Mouse (Mus musculus): ENCODE measurements around the gene Zmynd8. TPM values are rescaled to one million over a fixed set of nuclear protein-coding genes. Genes with fewer than 3 reads are reported as not detected.

The Zmynd8 gene
- polyA plus RNA-seq, 1 experiment from 2014 or later = 82.2 TPM

DNA sequence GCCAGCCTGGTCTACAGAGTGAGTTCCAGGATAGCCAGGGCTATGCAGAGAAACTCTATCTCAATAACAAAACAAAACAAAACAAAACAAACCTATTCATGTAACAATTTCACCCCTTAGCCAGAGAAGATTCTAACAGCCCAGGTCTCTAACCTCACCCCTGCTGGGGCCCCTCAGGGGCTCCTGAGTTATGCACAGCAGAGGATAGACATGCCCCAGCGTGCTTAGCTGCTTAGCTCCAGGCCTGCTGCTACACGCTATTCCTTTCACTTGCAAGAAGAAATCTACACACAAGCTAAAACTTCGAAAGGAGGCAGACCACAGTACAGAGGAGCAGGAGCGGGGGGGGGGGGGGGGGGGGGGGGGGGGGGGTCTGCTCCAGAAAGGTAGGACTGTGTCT is 4.3 kb downstream of the Zmynd8 start:
- ATAC-seq (ENCODE audit: low FRiP score) = no peak
- H3K36me3 ChIP-seq = no peaks in the 10 kb centered on the region
- no peak overlapping the region for H3K27ac ChIP-seq
- no peak overlapping the region for H3K4me2 ChIP-seq
- no peak overlapping the region for H3K4me3 ChIP-seq
- no peak overlapping the region for H3K9ac ChIP-seq
- H3K4me1 ChIP-seq (replicated peaks) = peaks cover 16% of the 10 kb centered on the region
- no peaks in the 10 kb centered on the region for H3K9me3 ChIP-seq
- WGBS = 58% methylated on average over 4 of the region's 4 CpGs
- H3K27me3 ChIP-seq = no peaks in the 10 kb centered on the region

DNA sequence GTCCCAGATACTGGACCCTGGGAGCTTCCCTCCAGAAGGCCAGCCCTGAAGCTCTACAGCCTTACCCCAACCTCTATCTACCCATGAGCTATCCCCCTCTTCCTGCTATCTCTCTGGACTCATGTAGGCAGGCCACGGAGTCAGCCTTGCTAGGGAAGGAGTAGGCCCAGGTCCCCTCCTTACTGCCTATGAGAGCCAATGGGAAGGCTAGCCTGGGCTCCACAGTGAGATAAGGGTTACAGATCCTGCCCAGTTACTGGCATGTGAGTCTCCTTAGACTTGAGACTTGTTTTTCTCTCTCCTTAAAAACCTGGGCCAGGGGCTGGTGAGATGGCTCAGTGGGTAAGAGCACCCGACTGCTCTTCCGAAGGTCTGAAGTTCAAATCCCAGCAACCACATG is 5.6 kb downstream of the Zmynd8 start:
- ATAC-seq (ENCODE audit: low FRiP score) = no peak
- no peak overlapping the region for H3K9ac ChIP-seq
- WGBS = 93% methylated on average over 3 of the region's 3 CpGs
- H3K4me2 ChIP-seq = no peak overlapping the region
- H3K4me3 ChIP-seq = no peak overlapping the region
- no peaks in the 10 kb centered on the region for H3K36me3 ChIP-seq
- H3K27ac ChIP-seq = no peak overlapping the region
- no peaks in the 10 kb centered on the region for H3K27me3 ChIP-seq
- peaks cover 21% of the 10 kb centered on the region for H3K4me1 ChIP-seq (replicated peaks)
- H3K9me3 ChIP-seq = no peaks in the 10 kb centered on the region

DNA sequence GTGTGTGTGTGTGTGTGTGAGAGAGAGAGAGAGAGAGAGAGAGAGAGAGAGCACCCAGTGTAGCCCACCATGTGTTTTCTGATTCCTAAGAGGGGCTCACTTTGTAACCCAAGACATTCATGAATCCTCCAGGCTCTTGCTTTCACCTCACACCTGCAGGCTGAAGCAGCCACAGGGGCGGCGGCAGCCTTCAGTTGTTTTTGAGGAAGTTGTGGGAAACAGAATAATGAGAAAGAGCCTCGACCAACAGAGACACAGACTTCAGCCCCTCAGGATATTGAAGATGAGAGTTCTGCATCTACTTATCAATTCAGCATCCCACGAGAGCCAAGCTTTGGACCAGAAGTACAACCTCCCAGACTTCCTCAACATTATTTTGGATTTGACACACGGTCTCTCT is 6.2 kb downstream of the Zmynd8 start:
- H3K9ac ChIP-seq = no peak overlapping the region
- no peak overlapping the region for H3K4me2 ChIP-seq
- ATAC-seq (ENCODE audit: low FRiP score) = no peak
- H3K4me3 ChIP-seq = no peak overlapping the region
- no peaks in the 10 kb centered on the region for H3K36me3 ChIP-seq
- 85% methylated on average over 5 of the region's 5 CpGs for WGBS
- H3K9me3 ChIP-seq = no peaks in the 10 kb centered on the region
- no peak overlapping the region for H3K27ac ChIP-seq
- H3K27me3 ChIP-seq = no peaks in the 10 kb centered on the region
- peaks cover 28% of the 10 kb centered on the region for H3K4me1 ChIP-seq (replicated peaks)

DNA sequence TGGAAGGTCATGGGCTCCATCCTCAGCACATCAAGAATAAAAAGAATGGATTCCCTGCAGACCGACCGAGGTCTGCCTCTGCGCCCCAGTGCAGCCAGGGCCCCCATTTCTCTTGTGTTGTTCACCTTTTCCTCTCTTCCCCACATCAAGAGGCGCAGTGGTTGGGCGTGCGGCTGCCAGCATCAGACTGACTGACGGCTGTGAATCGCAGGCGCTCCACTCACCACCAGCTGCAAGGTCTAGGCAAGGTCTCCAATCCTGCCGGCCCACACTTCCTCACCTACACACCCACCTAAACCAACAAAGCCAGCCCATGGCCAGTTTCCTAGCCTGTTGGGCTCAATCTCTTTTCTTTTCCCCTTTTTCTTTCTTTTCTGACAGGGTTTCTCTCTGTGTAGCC is 8.4 kb downstream of the Zmynd8 start:
- no peak for ATAC-seq (ENCODE audit: low FRiP score)
- H3K4me1 ChIP-seq (replicated peaks) = peaks cover 47% of the 10 kb centered on the region
- H3K4me3 ChIP-seq = no peak overlapping the region
- no peak overlapping the region for H3K4me2 ChIP-seq
- H3K36me3 ChIP-seq = no peaks in the 10 kb centered on the region
- no peaks in the 10 kb centered on the region for H3K9me3 ChIP-seq
- 84% methylated on average over 10 of the region's 10 CpGs for WGBS
- no peak overlapping the region for H3K27ac ChIP-seq
- H3K27me3 ChIP-seq = no peaks in the 10 kb centered on the region
- H3K9ac ChIP-seq = no peak overlapping the region

DNA sequence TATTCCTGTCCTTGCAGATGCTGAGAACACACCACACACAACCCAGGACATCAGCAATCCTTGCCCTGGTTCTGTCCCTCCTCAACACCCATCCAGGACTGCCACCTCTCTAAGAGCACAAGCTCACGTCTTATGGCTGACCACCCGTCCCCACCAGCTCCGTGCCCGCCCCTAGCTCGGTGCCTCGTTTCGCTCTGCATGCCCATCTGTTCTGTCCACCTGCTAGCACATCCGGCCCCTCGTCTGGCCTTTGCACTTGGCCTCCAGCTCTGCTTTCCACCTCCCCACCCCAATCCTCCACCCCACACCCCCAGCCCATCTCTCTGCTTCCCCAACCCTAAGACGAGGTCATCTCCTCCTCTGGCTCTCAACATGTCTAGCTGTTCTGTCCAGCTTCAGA is 8.9 kb downstream of the Zmynd8 start:
- Histone ChIP-seq H3K4me1 (replicated peaks) (peaks cover 52% of the 10 kb centered on the region), H3K27ac (peak overlapping the region; percentile 100; the same call in 1 of the 2 replicates), H3K36me3 (no peaks in the 10 kb centered on the region), H3K4me3 (no peak overlapping the region), H3K9ac (0 out of 2 replicates have a peak overlapping the region, but pooled peaks have one; percentile 58), H3K27me3 (no peaks in the 10 kb centered on the region), H3K4me2 (no peak overlapping the region), H3K9me3 (no peaks in the 10 kb centered on the region)
- ATAC-seq (ENCODE audit: low FRiP score) = no peak
- 67% methylated on average over 10 of the region's 10 CpGs for WGBS

DNA sequence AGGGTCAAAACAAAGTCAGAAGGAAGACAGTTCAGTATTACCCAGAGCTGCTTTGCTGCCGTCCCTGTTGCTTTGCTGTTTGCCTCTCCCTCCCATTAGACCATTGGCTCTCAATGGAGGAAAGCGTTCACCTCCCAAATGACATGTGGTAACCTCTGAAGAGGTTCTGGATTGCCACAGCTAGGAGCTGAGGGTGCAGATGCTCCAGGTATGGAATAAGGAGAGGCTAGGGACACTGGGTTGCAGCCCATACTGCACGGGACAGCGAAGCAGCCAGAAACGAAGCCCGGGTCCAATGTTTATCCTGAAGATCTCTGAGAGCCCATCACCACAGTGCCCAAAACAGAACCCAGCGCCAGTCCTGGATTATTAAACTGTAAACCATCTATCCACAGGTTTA is 9.6 kb downstream of the Zmynd8 start:
- Histone ChIP-seq H3K4me2 (no peak overlapping the region), H3K36me3 (no peaks in the 10 kb centered on the region), H3K4me1 (replicated peaks) (peaks cover 56% of the 10 kb centered on the region), H3K9me3 (no peaks in the 10 kb centered on the region), H3K4me3 (no peak overlapping the region), H3K9ac (peak overlapping the region; percentile 58; the same call in 1 of the 2 replicates), H3K27ac (peak overlapping the region; percentile 100), H3K27me3 (no peaks in the 10 kb centered on the region)
- WGBS = 65% methylated on average over 7 of the region's 7 CpGs
- ATAC-seq (ENCODE audit: low FRiP score) = no peak

DNA sequence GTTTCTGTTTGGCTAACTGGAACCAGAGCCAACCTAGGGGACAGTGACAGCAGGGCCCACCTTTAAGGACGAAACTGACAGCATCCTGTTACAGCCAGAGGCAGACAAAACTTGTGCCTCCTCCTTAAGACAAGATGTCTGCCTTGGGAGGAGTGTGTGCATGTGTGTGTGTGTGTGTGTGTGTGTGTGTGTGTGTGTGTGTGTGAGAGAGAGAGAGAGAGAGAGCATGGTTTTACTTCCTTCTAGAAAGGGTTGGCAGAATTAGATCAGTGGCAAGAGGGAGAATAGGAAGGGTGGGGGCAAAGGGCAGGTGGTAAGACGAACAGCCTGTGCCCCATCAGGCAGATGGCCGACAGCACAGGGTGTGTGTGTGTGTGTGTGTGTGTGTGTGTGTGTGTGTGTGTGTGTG is 10.0 kb downstream of the Zmynd8 start:
- no peak overlapping the region for H3K4me3 ChIP-seq
- H3K27ac ChIP-seq = peak overlapping the region; percentile 100
- no peak for ATAC-seq (ENCODE audit: low FRiP score)
- no peak overlapping the region for H3K4me2 ChIP-seq
- H3K9ac ChIP-seq = peak overlapping the region; percentile 76
- no peaks in the 10 kb centered on the region for H3K9me3 ChIP-seq
- H3K36me3 ChIP-seq = no peaks in the 10 kb centered on the region
- H3K27me3 ChIP-seq = no peaks in the 10 kb centered on the region
- peaks cover 60% of the 10 kb centered on the region for H3K4me1 ChIP-seq (replicated peaks)
- WGBS = 13% methylated on average over 3 of the region's 3 CpGs

DNA sequence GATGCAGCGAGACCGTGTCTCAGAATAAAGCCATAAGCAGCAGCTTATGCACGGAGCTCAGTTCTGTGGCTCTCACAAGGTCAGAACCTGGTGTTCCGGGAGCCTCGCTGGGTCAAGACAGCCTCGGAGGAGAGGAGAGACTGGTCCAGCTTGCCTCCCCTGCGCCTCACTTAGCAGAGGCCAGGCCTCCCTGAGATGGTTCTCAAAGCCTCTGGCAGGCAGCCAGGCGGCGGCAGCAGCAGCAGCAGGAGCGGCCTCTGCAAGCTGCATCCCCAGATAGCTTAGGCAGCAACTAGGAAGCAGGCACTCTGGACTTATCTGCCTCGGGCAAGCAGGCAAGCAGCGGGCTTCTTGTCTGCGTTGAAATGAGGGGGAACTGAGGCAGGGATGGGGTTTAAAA is 10.4 kb downstream of the Zmynd8 start:
- H3K4me1 ChIP-seq (replicated peaks) = peaks cover 65% of the 10 kb centered on the region
- H3K27me3 ChIP-seq = no peaks in the 10 kb centered on the region
- H3K27ac ChIP-seq = peak overlapping the region; percentile 100
- WGBS = 14% methylated on average over 13 of the region's 13 CpGs
- no peaks in the 10 kb centered on the region for H3K9me3 ChIP-seq
- H3K36me3 ChIP-seq = no peaks in the 10 kb centered on the region
- H3K9ac ChIP-seq = peak overlapping the region; percentile 76
- H3K4me3 ChIP-seq = no peak overlapping the region
- no peak overlapping the region for H3K4me2 ChIP-seq
- peak; percentile 34; the same call in 1 of the 2 replicates for ATAC-seq (ENCODE audit: low FRiP score)

DNA sequence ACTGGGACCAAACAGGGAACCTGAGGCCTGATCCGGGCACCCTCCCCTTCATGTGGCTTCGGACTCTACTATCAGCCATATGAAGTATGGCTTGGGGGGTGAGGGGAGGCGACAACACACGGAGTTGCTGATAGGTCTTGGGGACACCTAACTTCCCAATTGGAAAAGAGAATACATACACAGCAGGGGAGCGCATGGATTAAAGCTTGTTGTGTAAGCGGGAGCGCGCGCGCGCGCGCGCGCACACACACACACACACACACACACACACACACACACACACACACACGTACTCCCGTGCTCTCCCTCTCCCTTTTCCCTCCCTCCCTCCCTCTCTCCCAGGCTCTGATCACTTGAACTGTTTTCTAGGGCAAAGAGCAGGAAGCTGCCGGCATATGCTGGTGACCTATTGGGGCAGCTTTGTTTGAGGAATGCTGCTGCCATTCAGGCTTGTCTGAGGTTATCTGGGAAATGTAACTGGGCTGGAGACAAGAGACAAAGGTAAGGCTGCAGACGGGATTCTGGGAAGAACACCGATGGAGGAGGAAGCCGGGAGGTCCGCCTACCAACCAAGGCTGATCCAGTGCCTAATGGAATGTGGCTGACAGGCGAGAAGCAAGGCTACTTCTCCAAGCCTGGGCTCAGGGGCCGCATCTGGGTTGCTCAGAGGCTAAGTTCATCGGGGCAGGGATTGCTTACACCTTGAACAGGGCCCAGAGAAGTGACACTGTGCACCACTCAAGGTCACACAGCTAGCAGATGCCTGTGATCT is 11.8 kb downstream of the Zmynd8 start:
- peak overlapping the region; percentile 76 for H3K9ac ChIP-seq
- H3K27ac ChIP-seq = peak overlapping the region; percentile 100
- 6% methylated on average over 25 of the region's 25 CpGs for WGBS
- H3K36me3 ChIP-seq = no peaks in the 10 kb centered on the region
- H3K4me2 ChIP-seq = peak overlapping the region; percentile 31
- no peak for ATAC-seq (ENCODE audit: low FRiP score)
- H3K27me3 ChIP-seq = no peaks in the 10 kb centered on the region
- H3K9me3 ChIP-seq = no peaks in the 10 kb centered on the region
- peaks cover 78% of the 10 kb centered on the region for H3K4me1 ChIP-seq (replicated peaks)
- H3K4me3 ChIP-seq = no peak overlapping the region

DNA sequence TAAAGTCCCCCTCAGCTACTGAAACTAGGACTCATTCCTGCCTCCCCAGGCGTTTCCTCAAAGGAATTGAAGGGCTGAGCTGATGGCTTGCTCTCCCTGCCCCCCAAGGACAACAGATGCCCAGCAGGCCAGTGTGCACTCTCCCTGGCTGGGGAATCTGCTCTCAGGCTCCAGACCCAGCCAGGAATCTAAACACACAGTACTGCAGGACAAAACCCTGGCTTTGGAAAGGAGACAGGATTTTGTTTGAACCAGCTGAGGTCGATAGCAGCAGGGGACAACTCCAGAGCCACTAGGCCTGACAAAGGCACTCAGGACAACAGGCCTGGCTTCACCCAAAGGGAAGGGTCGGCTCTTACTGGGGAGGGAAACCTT is 12.3 kb downstream of the Zmynd8 start:
- H3K4me1 ChIP-seq (replicated peaks) = peaks cover 84% of the 10 kb centered on the region
- no peaks in the 10 kb centered on the region for H3K9me3 ChIP-seq
- no peak overlapping the region for H3K4me2 ChIP-seq
- no peaks in the 10 kb centered on the region for H3K27me3 ChIP-seq
- no peak for ATAC-seq (ENCODE audit: low FRiP score)
- H3K9ac ChIP-seq = peak overlapping the region; percentile 76; the same call in 1 of the 2 replicates
- no peak overlapping the region for H3K4me3 ChIP-seq
- 0% methylated on average over 3 of the region's 3 CpGs for WGBS
- no peaks in the 10 kb centered on the region for H3K36me3 ChIP-seq
- H3K27ac ChIP-seq = peak overlapping the region; percentile 100

DNA sequence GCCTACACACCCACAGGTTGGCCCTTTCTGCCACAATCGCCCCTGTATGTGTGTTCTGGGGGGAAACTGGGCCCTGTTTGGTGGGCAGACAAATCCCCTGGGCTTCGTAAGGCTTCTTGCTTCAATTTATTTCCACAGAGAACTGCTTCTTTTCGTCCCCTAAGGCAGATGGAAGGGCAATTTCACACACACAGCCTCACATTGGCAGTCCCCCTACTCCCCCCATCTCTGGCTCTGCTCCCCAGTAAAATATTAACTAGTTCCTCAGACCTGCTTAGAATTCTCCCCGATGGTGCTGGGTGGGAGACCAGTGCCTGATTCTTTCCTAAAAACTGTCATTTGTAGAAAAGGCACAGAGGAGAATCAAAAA is 12.9 kb downstream of the Zmynd8 start:
- Histone ChIP-seq H3K4me3 (no peak overlapping the region), H3K36me3 (no peaks in the 10 kb centered on the region), H3K27me3 (no peaks in the 10 kb centered on the region), H3K27ac (peak overlapping the region; percentile 100), H3K4me1 (replicated peaks) (peaks cover 89% of the 10 kb centered on the region), H3K4me2 (0 out of 2 replicates have a peak overlapping the region, but pooled peaks have one; percentile 74), H3K9me3 (no peaks in the 10 kb centered on the region), H3K9ac (peak overlapping the region; percentile 76)
- WGBS = 14% methylated on average over 4 of the region's 4 CpGs
- no peak for ATAC-seq (ENCODE audit: low FRiP score)

DNA sequence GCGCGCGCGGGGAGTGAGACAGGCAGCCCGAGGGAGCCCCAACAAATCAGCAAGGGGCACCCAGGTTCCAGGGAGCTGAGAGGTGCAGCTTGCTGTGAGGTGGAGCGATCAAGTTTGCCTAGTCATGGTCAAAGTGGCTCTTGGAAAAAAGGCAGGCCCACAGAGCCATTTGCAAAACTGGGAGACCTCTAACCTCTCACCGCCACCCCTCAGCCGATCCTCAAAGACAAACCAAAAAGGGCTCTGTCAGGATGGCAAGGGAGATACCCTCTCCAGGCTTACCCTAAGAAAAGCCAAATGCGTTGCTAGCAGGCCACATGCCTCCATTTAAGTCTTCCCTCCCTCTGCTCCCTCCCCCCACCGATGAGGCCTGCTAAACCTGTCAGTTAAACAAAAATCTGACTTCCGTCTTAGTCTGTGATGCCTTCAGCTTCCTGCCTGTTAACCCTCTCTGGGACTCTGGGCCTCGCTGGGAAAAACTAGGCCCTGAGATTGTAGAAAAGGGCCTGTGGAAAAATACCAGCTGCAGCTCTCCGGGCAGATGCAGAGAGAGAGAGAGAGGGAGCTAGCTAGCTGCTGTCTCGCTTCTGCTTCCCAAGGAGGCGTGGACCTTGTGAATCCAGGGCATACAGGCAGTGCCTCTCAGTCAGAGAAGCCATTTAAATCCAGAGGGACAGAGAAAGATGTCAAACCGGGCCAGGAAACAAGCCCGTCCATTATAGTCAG is 13.4 kb downstream of the Zmynd8 start:
- peak overlapping the region; percentile 74 for H3K4me2 ChIP-seq
- H3K9ac ChIP-seq = peak overlapping the region; percentile 76
- H3K9me3 ChIP-seq = no peaks in the 10 kb centered on the region
- H3K27ac ChIP-seq = peak overlapping the region; percentile 100
- no peaks in the 10 kb centered on the region for H3K27me3 ChIP-seq
- WGBS = 3% methylated on average over 14 of the region's 17 CpGs
- no peaks in the 10 kb centered on the region for H3K36me3 ChIP-seq
- H3K4me3 ChIP-seq = no peak overlapping the region
- no peak for ATAC-seq (ENCODE audit: low FRiP score)
- H3K4me1 ChIP-seq (replicated peaks) = peaks cover 95% of the 10 kb centered on the region

All from hindbrain, embryonic 13.5 days (tissue).